Mouse (Mus musculus) kidney, adult 8-10 months (tissue): ENCODE measurements around the gene Haghl.
"Not testable (repeated sequence)": the region's sequence is repeated elsewhere in the genome, so short reads cannot be mapped to it uniquely, and the experiment has no call there.

Experiments
- DNase-seq, 2 experiments: peaks; one replicate each; pipeline ENCODE4 v3.0.0; 2022

The Haghl gene

DNA sequence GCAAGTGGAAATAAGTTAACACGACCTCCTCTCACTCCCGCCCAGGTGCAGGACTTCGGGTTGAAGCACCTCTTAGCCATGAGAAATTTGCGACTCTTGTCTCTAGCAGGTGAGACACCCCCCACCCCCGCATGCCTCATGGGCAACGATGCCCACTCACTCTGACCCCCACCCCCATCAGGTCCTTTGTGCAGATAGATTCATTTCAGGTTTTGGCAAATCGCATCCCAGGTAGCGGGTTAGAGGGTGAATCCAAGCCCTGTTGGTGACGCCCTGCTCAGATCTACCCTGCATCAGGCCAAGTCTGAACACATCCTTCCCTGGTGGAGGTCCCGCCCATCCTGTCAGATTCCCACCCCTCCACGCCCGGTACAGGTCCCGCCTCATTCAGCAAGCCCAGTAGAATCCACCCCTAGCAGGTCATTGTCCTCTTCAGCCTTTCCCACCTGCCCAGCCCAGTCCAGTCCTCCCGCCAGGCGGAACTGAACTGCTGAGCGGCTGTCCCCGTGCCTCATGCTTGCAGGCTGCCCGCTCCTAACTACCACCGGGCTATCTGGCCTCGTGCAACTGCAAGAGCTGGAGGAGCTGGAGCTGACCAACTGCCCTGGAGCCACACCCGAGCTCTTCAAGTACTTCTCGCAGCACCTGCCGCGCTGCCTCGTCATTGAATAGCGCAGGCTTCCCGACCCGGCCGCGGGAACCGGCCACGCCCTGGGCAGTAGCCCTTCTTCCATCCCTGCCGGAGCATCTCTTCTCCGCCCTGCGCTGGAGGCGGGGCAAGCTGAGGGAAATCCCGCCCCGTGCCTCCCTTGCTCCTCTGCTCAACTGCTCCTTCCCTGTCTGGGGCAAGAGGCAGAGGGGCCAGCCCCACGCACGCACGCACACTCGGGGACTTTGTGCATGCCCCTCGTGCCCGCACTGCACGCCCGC, 33.6 kb upstream of the Haghl start:
- DNase-seq: peak in 1 of 2 experiments; percentile 11

DNA sequence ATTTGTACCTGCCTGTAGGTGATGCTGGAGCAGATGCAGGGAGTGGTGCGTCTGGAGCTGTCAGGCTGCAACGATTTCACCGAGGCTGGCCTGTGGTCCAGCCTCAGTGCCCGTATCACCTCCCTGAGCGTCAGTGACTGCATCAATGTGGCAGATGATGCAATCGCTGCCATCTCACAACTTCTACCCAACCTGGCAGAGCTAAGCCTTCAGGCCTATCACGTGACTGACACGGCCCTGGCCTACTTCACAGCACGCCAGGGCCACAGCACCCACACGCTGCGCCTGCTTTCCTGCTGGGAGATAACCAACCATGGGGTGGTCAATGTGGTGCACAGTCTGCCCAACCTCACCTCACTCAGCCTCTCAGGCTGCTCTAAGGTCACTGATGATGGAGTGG, 32.2 kb upstream of the Haghl start:
- DNase-seq: no peak

DNA sequence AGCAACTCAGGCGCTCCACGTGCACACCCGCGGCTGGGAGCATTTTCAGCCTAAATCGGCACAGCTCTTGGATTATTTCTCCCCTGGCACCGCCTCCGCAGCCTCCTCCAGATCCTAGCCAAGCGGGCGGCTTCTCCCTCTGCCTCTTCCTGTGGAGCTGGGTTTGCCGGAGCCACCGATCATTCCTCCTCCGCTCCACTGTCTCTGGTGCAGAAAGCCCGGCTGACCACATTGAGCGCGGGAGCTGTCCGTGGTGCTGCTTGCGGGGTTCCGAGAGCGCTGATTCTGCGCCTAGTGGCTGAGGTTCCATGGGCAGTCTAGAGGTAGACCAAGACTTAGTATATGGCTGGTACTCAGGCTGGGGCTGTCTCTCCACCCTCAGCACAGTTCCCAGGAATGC, 28.0 kb upstream of the Haghl start:
- DNase-seq: peak; percentile 71 to 85

DNA sequence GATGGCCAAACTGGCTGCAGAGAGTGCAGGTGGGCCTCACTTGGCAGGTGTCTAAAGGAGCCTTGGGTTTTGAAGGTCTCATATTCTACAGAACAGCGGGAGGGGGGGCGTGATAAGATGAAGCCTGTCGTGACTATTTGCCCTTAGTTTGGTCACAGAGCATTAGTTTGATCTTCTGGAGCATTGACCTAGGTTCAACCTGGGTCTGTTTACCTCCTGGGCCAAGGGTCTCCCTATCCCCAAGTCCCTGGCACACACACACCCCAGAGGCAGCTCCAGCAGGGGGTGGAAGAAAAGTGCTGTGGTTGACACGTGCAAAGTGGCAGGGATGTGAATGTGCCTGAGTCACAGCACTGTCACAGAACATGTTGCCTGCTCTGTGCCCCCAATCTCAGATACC, 25.4 kb upstream of the Haghl start:
- DNase-seq: no peak

DNA sequence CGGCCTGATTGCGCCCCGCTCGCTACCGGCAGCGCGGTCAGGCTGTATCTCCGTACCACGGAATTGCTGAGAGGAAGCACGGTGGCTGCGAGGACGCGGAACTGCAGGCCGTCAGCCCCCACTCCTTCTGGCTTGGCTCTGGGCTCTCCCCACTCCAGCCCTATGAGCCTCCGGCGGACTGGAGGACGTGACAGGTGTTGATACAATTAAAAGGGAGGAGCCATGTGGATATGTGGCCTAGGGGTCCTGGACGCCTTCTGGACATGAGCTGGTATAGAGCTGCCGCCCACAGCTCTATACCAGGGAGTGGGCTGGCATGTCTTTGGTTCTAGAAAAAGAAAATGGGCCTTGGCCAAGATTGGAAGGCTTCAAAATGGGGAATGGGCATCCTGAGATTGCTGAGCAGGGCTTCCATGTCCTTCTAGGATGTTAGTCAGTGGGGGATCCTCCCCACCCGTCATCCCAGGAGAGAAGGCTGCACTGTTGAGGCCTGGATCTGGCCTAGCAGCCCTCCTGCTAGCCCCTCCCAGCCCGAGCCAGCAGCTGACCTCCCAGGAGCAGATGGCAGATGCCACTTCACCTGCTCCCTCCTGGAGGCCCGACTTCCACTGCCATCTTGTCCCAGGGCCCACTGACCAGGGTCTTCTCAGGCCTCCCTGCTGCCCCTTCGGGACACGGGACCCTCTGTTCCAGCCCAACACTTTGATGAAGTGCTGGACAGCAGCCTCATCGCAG, 24.3 kb upstream of the Haghl start:
- no peak for DNase-seq

DNA sequence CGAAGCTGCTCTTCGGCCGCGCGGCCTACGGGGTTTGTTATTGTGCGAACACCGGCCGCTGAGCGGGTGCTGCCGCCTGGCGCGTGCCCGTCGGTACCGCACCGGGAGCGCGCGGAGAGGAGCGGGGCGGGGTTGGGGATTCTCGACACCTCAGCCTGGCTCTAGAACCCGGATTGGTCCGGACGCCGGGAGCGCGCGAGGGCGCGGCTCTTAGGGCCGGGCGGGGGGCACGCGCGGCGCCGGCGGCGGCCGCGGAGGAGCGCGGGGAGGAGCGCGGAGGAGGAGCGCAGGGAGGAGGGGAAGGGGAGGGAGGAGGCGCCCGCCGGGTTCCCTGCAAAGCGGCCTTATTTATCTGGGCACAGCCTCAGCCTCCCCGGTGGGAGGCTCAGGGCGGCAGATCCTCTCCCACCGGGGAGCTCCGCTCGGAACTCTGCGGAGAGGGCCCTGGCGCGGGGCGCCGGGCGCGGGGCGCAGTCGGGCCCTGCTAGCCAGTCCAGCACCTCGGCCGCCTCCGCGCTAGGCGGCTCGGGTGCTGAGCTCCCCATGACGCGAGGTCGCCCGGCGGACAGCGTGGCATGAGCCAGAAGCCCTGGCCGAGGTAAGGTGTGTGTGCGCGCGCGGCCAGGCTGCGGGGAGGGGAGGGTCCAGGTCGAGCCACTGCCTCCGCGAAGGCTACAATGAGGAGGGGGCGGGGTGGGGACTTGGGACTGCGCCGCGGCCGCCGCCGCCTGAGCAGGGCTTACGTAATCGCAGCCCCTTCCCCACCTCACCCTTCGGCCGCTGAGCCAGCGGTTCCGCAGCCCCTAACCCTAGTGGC, 23.5 kb upstream of the Haghl start, which contains the start of gene Fbxl16:
TSS of gene Fbxl16 (plus strand) at position 297 of the 817 bp plus-strand sequence.
- DNase-seq: peak; percentile 55 to 71

DNA sequence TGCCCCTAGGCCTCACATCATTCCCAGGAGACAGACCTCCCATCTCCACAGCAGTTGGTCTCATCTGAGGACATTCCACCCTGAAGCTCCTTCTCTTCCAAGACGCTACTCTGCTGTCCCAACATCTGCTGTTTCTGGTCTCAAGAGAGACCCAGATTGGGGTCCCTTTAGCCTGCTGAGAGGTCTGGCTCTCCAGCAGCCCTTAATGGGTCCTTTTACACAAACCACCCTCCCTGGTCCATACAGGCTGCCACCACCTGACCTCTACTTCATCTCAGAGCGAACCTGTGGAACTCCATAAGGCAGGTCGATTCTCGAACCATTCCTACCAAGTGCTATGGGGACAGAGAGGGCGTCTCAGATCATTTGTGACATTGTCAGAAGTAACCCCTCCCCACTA, 22.6 kb upstream of the Haghl start:
- no peak for DNase-seq

DNA sequence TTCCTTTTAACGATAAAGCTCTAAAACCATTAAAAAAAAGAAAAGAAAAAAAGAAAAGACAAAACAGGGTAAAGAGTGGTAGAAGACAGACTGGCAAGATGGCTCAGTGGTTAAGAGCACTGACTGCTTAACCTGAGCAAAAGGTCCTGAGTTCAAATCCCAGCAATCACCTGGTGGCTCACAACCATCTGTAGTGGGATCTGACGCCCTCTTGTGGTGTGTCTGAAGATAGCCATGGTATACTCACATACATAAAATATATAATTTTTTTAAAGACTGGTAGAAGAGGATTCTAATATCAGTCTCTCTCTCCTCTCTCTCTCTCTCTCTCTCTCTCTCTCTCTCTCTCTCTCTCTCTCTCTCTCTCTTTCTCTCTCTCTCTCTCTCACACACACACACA, 22.0 kb upstream of the Haghl start:
- not testable (repeated sequence) for DNase-seq

DNA sequence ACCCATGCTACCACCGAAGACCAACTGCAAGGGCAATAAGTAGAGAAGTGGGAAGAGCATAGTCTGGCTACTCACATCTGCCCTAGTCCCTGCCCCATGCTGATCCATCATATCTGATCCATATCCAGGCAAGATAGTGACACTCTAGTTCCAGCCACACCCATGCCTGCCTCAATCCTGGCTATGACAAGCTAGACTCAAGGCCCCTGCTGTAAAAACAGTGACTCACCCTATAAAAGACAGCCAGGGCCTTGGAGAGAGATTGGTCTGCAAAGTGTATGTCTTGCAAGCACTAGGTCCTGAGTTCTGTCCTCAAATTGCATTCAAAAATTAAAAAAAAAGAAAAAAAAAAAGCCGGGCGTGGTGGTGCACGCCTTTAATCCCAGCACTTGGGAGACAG, 21.0 kb upstream of the Haghl start:
- DNase-seq: no peak

DNA sequence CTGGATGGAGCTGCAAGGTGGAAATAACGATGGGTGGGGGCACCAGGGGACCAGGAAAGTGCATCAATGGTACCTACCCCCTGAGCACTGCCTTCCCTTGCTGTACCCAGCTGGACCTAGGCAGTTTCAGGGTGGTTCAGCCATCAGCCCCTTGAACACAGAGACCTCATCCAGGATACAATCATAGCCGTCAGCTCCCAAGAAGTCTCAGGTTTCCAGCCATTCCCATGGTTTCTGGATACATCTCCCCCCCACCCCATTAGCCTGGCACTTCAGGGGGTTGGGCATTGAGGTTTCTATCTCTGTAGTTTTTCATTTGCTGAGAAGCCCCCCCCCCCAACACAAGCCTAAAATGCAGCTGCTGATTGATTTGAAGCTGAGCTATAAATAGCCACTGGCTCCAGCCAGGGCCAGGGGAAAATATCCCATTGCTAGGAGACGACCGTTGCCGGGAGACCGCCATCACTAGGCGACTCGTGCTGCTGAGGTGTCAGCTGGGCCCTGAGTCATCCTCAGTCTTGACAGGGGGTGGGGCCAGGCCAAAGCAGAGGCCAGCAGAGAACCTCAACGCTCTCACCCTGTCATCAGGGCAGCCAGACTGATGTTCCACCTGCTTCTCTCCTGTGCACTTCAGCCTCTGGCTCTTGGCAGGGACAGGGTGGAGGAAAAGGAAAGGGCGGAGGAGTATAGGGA, 17.5 kb upstream of the Haghl start:
- DNase-seq: no peak

DNA sequence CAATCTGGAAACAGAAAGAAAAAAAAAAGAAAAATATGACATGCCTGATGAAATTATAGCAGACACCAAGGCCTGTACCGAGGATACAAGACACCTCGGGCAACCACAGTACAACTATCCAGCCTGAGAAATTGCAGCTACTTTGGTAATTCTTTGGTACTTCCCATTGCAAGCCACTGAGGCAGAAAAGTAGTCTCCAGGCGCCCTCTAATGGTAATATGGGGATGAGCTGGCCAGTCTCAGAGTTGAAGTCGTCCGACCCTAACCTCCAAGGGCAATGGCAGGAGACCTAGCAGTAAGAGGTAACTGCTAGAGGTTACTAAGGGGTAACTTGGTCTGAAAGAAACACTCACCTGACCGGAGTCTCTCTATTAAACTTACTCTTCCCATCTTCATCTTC, 15.6 kb upstream of the Haghl start:
- DNase-seq: peak; percentile 77 to 81

DNA sequence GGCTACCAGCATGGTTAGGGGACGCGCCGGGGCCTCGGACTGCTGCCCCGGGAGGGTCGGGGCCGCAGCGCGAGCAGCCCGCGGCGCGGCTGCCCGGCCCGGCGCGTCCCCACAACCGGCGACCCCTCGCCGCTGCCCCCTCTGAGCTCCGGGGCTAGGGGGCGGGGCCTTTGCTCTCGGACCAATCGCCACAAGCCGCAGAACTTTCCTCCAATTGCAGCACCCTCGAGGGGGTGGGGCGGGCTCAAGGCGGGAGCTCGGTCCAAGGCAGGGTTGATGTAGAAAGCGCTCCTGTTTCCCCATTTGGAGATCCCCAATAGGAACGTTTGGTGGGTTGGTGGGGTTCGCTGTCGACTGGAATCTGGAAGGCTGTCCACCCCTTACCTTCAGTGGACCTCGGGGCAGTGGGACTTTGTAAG, 11.5 kb upstream of the Haghl start, which contains the start of gene Metrn:
TSS of gene Metrn (minus strand) at position 186 of the 419 bp plus-strand sequence.
- DNase-seq: peak; percentile 82 to 88

DNA sequence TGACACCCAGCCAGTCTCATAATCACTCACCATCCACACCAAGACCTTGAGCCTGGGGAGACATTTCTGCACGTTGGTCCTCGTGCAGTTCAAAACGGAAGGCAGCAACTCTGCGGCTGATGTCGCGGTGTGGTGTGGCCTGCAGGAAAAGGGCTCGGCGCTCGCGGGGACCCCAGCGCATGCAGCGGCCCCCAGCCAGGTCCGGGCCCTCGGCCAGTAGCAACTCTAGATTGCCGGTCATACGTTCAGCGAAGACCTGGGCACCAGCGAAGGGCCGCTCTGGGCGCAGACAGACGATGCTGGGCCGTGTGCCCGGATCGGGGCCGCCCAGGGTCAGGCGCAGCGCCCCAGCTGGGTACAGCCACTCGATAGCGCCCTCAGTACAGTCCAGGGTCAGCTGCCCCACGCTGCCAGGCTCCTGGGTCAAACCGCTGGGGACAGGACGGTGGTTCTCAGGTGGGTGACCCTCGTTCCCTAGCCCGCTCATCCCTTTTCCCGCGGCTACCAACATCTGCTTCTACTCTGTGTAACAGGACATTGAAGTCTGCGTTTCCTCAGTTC, 10.8 kb upstream of the Haghl start:
- peak in 1 of 2 experiments; percentile 34 for DNase-seq

DNA sequence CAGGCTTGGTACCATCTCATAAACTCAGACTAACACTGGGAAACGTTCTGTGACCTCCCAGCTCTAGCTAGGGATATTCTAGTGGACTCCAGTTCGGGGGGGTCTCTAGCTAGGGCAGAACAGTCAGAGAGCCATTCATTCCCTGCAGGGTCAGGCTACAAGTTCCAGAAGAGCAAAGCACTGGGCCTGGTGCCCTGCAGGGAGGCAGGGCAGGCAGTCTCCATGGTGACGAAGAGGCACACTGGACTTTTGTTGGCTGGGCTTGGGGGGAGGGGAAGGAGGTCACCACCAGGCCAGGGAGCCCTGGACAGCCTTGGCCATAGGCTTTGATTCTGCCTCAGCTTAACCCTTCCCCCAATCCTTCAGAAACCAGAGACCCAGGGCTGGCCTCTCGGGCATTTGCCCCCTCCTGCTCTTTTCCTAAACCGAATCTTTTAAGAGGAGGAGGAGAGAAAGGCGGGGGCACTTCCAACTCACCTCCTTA, 10.2 kb upstream of the Haghl start, which contains the start of gene AC134908.4:
TSS of gene AC134908.4 (minus strand) at position 51 of the 484 bp plus-strand sequence.
- peak; percentile 67 to 79 for DNase-seq

DNA sequence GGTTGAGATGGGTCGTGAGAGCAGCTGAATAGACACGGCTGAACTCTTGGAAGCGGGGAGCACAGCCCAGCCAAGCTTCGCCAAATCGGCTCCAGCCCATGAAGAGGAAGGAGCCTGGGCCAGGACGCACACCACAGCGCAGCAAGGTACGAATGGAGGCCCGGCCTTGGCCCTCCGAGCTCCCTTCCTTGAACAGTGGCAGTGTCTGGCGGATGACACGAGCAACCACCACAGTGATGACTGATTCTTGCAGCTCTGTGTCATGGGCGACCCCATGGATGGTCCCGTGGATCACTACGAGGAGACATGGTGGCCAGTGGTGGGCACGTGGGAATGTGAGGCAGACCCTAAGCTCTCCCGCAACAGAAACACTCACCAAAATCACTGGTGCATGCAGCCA, 9.5 kb upstream of the Haghl start:
- no peak for DNase-seq

DNA sequence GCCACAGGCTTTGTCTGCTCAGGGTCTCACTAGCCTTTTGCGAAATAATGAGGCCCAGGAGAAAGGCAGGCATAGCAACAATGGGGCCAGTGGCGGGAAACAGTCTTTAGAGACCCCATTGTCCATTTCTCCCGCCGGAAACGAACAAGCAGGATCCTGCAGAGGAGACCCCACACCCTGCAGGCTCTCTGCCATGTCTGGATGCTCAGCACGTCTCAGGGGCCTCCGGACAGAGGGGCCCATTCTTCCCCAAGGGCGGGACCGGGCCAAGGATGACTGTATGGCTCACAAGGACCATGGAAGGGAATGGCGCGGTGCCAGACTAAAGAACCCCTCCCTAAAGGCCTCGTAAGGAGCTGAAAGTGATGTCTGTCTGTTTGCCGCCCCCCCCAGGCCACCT, 8.7 kb upstream of the Haghl start:
- no peak for DNase-seq

DNA sequence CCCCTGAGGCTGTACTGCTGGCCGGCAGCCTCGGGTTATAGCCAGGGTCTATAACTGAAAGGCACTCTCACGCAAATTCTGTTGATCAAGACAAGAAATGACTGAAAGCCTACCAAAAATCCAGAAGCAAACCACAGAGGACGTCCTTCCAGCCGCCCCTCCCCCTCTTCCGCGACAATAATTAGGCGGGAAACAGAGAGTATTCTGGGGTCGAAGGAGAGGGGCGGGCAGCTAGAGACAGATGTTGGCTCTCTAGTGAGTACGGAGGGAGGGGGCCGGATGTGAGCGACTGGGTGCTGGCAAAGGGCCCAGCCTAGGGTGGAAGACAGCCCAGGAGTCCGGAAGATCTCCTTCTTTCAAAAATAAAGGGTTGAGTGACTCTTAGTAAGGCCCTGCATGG, 7.1 kb upstream of the Haghl start, which contains the start of gene Fam173a:
TSS of gene Fam173a (minus strand) at position 287 of the 400 bp plus-strand sequence.
- DNase-seq: peak; percentile 70 to 76

DNA sequence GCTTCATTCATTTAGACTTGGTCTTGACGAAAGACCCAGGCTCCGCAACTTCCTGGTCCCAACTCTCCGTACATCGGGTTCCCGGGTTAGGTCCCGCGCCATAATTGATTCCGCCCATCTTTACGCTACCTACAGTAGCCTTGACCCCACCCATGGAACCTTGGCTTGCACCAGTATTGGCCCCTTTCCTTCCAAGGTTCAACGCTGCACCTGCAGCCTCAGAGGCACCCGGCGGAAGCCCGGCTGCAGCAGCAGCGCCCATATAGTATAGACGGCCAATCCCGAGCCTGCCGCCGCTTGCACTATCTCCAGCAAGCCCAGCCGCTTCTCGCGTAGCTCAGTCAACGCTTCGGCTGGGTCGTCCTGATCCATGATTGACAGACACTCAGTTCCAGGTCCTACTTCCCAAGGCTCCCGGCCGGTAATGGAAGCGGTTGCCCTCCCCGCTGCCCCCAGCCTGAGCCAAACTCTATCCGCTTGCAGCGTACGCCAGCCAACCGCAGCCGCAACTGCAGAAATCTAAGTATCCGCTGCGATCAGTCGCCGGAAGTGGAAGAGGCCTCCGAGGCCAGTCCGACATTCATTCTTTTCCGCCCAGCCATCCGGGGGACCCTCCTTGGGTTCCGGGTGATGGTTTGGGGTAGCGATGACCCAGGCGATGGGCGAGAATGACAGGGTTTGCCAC, 6.5 kb upstream of the Haghl start:
- peak; percentile 69 to 80 for DNase-seq

DNA sequence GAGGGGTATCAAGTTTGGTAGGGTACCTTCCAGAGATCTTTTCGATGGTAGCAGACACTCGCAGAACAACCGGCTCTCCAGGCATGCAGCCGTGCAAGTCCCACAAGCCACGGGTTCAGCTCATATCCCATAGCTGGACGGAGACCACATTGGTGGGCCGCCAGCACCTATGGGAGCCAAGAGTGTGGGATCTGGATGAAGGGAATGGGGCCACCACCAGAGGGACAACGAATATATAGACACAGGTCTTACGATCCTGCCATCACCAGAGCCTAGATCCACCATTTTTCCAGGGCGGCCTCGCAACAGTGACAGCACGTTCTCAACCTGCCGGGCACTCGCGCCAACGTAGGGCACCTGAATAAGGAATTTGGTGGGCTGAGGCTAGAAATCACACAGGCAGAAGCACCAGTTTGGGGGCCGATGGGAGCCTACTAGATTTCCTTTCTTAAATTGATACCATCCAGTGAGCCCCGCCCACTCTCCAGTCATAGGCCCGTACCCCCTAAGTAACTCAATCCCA, 5.9 kb upstream of the Haghl start:
- DNase-seq: no peak

DNA sequence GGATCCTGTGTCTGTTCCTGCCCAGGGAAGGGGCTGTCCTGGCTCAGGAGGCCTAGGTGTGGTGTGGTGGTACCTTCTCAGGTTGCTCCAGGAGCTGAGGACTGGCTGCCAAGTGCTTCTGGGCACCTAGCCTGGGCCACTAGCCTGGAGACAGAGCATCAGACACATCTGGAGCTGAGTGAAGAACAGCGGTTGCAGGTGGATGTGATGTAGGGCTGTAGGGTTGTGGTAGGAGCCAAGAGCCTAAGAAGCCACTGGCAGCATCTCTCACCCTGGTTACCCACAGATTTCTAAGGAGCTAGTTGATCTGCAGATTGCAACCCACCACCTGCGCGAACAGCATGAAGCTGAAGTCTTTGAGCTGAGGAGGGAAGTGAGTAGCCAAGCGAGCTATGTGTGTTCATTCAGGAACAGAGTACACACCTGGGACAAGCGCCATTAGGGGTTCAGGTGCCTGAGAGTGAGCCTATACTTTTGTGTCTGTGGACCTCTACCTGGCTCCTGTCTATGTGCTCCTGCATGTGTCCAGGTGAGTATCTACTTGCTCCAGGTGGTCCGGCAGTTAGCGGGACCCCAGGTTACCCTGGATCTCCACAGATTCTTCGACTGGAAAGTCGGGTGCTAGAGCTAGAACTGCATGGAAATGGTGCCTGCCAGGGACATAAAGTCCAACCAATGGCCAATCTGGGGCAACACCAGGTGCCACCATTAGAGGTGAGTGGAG, 1.5 kb upstream of the Haghl start:
- no peak for DNase-seq
